Mouse (Mus musculus) hindbrain, embryonic 10.5 days (tissue): ENCODE data around the gene Nr4a1. TPM values are rescaled to one million over a fixed set of nuclear protein-coding genes. Genes with fewer than 3 reads are reported as not detected.

Source experiments
- DNase-seq: peaks from one replicate; pipeline ENCODE4 v3.0.0-alpha.2; 2017; ENCODE audit warnings: low spot score
- H3K27ac ChIP-seq: fragments of 300-500 bp; sonication (generic); 2 replicates; pipeline ENCODE4 v1.5.1; 2016; ENCODE audit warnings: mild to moderate bottlenecking, moderate library complexity
- H3K27me3 ChIP-seq: fragments of 300-500 bp; sonication (generic); 2 replicates; pipeline ENCODE4 v1.6.1; 2016; ENCODE audit warnings: mild to moderate bottlenecking; ENCODE audit not compliant: poor library complexity, insufficient read depth, severe bottlenecking
- H3K36me3 ChIP-seq: fragments of 300-500 bp; sonication (generic); 2 replicates; pipeline ENCODE4 v1.6.1; 2016; ENCODE audit warnings: mild to moderate bottlenecking, moderate library complexity
- H3K4me1 ChIP-seq: fragments of 300-500 bp; sonication (generic); replicated peaks from 2 replicates; pipeline ENCODE4 v1.6.1; 2016; ENCODE audit warnings: mild to moderate bottlenecking
- H3K4me3 ChIP-seq: fragments of 300-500 bp; sonication (generic); 2 replicates; pipeline ENCODE4 v1.5.1; 2016; ENCODE audit warnings: mild to moderate bottlenecking, moderate library complexity
- H3K9me3 ChIP-seq: fragments of 300-500 bp; sonication (generic); 2 replicates; pipeline ENCODE4 v1.6.1; 2016; ENCODE audit warnings: mild to moderate bottlenecking, moderate library complexity
- WGBS: fragments of 180-500 bp; shearing (Covaris S2); methylation state at CpG from one replicate; pipeline ENCODE4 v1.1.7; 2016; 5-methylcytosine and 5-hydroxymethylcytosine counted together
- polyA plus RNA-seq: library from polyadenylated mRNA; unstranded; fragments of >200 nt; fragmentation: Nextera tagmentation; extraction: Ambion mirVana; gene quantifications from 2 replicates; pipeline ENCODE4 v1.2.1, GENCODE M21; 2016

Nr4a1 gene
- polyA plus RNA-seq, 1 experiment from 2014 or later: 5.1 TPM

GRCm38 (mm10) chr15:101316913-101317813 is 63.1 kb downstream of the Nr4a1 start:
- Histone ChIP-seq H3K4me1 (peaks cover 19% of the 10 kb centered on the region), H3K36me3 (no peaks in the 10 kb centered on the region), H3K27me3 (peaks cover 6% of the 10 kb centered on the region; the same call in 1 of the 2 replicates), H3K27ac (no peak overlapping the region), H3K9me3 (no peaks in the 10 kb centered on the region), H3K4me3 (no peak overlapping the region)
- 80% methylated on average over 18 of the region's 18 CpGs for WGBS
- DNase-seq: no peak

GRCm38 (mm10) chr15:101317814-101318500 is 63.9 kb downstream of the Nr4a1 start:
- Histone ChIP-seq H3K36me3 (no peaks in the 10 kb centered on the region), H3K4me1 (peaks cover 19% of the 10 kb centered on the region), H3K27ac (no peak overlapping the region), H3K4me3 (no peak overlapping the region), H3K27me3 (peaks cover 6% of the 10 kb centered on the region; the same call in 1 of the 2 replicates), H3K9me3 (no peaks in the 10 kb centered on the region)
- 80% methylated on average over 2 of the region's 2 CpGs for WGBS
- no peak for DNase-seq

- H3K9me3 ChIP-seq: no peaks in the 10 kb centered on the region
- no peaks in the 10 kb centered on the region for H3K36me3 ChIP-seq
- peaks cover 19% of the 10 kb centered on the region for H3K4me1 ChIP-seq
- WGBS: 77% methylated on average over 14 of the region's 14 CpGs
- peaks cover 6% of the 10 kb centered on the region; the same call in 1 of the 2 replicates for H3K27me3 ChIP-seq
- no peak overlapping the region for H3K4me3 ChIP-seq
- no peak for DNase-seq
- no peak overlapping the region for H3K27ac ChIP-seq
Measured at GRCm38 (mm10) chr15:101318889-101319765, 65.1 kb downstream of the Nr4a1 start.

- peaks cover 19% of the 10 kb centered on the region for H3K4me1 ChIP-seq
- no peak overlapping the region for H3K27ac ChIP-seq
- H3K9me3 ChIP-seq: no peaks in the 10 kb centered on the region
- H3K4me3 ChIP-seq: no peak overlapping the region
- 89% methylated on average over 6 of the region's 6 CpGs for WGBS
- no peak for DNase-seq
- no peaks in the 10 kb centered on the region for H3K36me3 ChIP-seq
- H3K27me3 ChIP-seq: peaks cover 6% of the 10 kb centered on the region; the same call in 1 of the 2 replicates
Measured at GRCm38 (mm10) chr15:101320010-101320617, 66.0 kb downstream of the Nr4a1 start.

GRCm38 (mm10) chr15:101320618-101321041 is 66.6 kb downstream of the Nr4a1 start:
- 71% methylated on average over 6 of the region's 6 CpGs for WGBS
- H3K27me3 ChIP-seq: peaks cover 6% of the 10 kb centered on the region; the same call in 1 of the 2 replicates
- H3K27ac ChIP-seq: no peak overlapping the region
- no peaks in the 10 kb centered on the region for H3K36me3 ChIP-seq
- no peaks in the 10 kb centered on the region for H3K9me3 ChIP-seq
- DNase-seq: no peak
- no peak overlapping the region for H3K4me3 ChIP-seq
- H3K4me1 ChIP-seq: peaks cover 17% of the 10 kb centered on the region

GRCm38 (mm10) chr15:101321126-101321525 is 67.1 kb downstream of the Nr4a1 start:
- 70% methylated on average over 5 of the region's 5 CpGs for WGBS
- H3K27me3 ChIP-seq: peaks cover 6% of the 10 kb centered on the region; the same call in 1 of the 2 replicates
- no peak overlapping the region for H3K4me3 ChIP-seq
- DNase-seq: no peak
- H3K27ac ChIP-seq: no peak overlapping the region
- H3K4me1 ChIP-seq: peaks cover 15% of the 10 kb centered on the region
- H3K9me3 ChIP-seq: no peaks in the 10 kb centered on the region
- no peaks in the 10 kb centered on the region for H3K36me3 ChIP-seq

GRCm38 (mm10) chr15:101322106-101322505 is 68.0 kb downstream of the Nr4a1 start:
- no peak overlapping the region for H3K27ac ChIP-seq
- no peak overlapping the region for H3K4me3 ChIP-seq
- 86% methylated on average over 5 of the region's 5 CpGs for WGBS
- no peaks in the 10 kb centered on the region for H3K27me3 ChIP-seq
- no peak for DNase-seq
- H3K4me1 ChIP-seq: peaks cover 15% of the 10 kb centered on the region
- H3K36me3 ChIP-seq: no peaks in the 10 kb centered on the region
- H3K9me3 ChIP-seq: no peaks in the 10 kb centered on the region

GRCm38 (mm10) chr15:101322640-101323039 is 68.6 kb downstream of the Nr4a1 start:
- Histone ChIP-seq H3K4me1 (peaks cover 20% of the 10 kb centered on the region), H3K9me3 (no peaks in the 10 kb centered on the region), H3K36me3 (no peaks in the 10 kb centered on the region), H3K27me3 (no peaks in the 10 kb centered on the region), H3K4me3 (no peak overlapping the region), H3K27ac (no peak overlapping the region)
- WGBS: 91% methylated on average over 7 of the region's 7 CpGs
- no peak for DNase-seq

GRCm38 (mm10) chr15:101323511-101323910 is 69.4 kb downstream of the Nr4a1 start:
- H3K27me3 ChIP-seq: no peaks in the 10 kb centered on the region; the same call in 1 of the 2 replicates
- WGBS: 92% methylated on average over 5 of the region's 5 CpGs
- no peaks in the 10 kb centered on the region for H3K9me3 ChIP-seq
- H3K36me3 ChIP-seq: no peaks in the 10 kb centered on the region
- H3K4me1 ChIP-seq: peaks cover 23% of the 10 kb centered on the region
- no peak for DNase-seq
- H3K4me3 ChIP-seq: no peak overlapping the region
- no peak overlapping the region for H3K27ac ChIP-seq

Other genes with a start within 250 kb of the Nr4a1 start
- gene Gm47841, start 206.9 kb upstream of the Nr4a1 start, polyA plus RNA-seq: not detected in 2 replicates
- gene Fignl2, start 175.7 kb upstream of the Nr4a1 start, polyA plus RNA-seq: 1.4 TPM in 2 replicates
- not detected in 2 replicates for gene Ankrd33, start 138.5 kb upstream of the Nr4a1 start, polyA plus RNA-seq
- gene Acvrl1, start 125.7 kb upstream of the Nr4a1 start, polyA plus RNA-seq: 8.7 and 10.8 TPM in 2 replicates
- gene Acvr1b, start 80.2 kb upstream of the Nr4a1 start, polyA plus RNA-seq: 6.3 and 10.9 TPM in 2 replicates
- 5.5 and 5.8 TPM in 2 replicates for gene Grasp, start 30.1 kb upstream of the Nr4a1 start, polyA plus RNA-seq
- 79.0 and 82.1 TPM in 2 replicates for gene Atg101, start 30.0 kb downstream of the Nr4a1 start, polyA plus RNA-seq
- 0.27 and 0.39 TPM in 2 replicates for gene 6030408B16Rik, start 38.9 kb downstream of the Nr4a1 start, polyA plus RNA-seq
- 0.16 TPM in 1 of 2 replicates, not detected in the other for gene Krt80, start 115.9 kb downstream of the Nr4a1 start, polyA plus RNA-seq
- gene Krt7, start 156.8 kb downstream of the Nr4a1 start, polyA plus RNA-seq: 17.5 and 19.9 TPM in 2 replicates
- 0.10 TPM in 1 of 2 replicates, not detected in the other for gene Krt87, start 184.5 kb downstream of the Nr4a1 start, polyA plus RNA-seq
- gene Krt88, start 193.5 kb downstream of the Nr4a1 start, polyA plus RNA-seq: not detected in 2 replicates
- gene Krt81, start 209.5 kb downstream of the Nr4a1 start, polyA plus RNA-seq: not detected in 2 replicates
- not detected in 2 replicates for gene Krt86, start 219.2 kb downstream of the Nr4a1 start, polyA plus RNA-seq
- gene Krt83, start 237.2 kb downstream of the Nr4a1 start, polyA plus RNA-seq: not detected in 2 replicates